Mouse (Mus musculus): ENCODE data around the gene Galnt15. TPM values are rescaled to one million over a fixed set of nuclear protein-coding genes. Genes with fewer than 3 reads are reported as not detected.
A peak's percentile ranks its signal among the peaks of the same experiment; 100 is the strongest.

Galnt15 gene
- total and polyA plus RNA-seq, 3 experiments, result not detected

GRCm38 (mm10) chr14:32073901-32074300 lies 45.1 kb downstream of the Galnt15 start:
- dilution Hi-C loops (cut with MboI; ENCODE audit: extremely low pct_ligation_motif_present, extremely low pct_unique_long_range_greater_than_20kb, low sequenced_read_pairs) (no loop called here), in situ Hi-C loops (cut with MboI; ENCODE audit: low pct_ligation_motif_present, low pct_unique_long_range_greater_than_20kb, low sequenced_read_pairs) (loop anchor here (5.0 kb wide), 1 partner anchor 117 kb away; no protein-coding TSS in a partner anchor)
- Histone ChIP-seq H3K36me3 (replicated peaks in 1 of 2; ENCODE audit: control insufficient read depth in 1 of 2, insufficient read depth in 1 of 2, low read length in 1 of 2) (no peaks in the 10 kb centered on the region), H3K79me2 (replicated peaks; ENCODE audit: control insufficient read depth, extremely low read depth, insufficient read depth, poor library complexity, severe bottlenecking) (no peaks in the 10 kb centered on the region), H3K9ac (ENCODE audit: insufficient read depth, low read depth) (no peak overlapping the region), H3K4me3 (replicated peaks in 1 of 3; ENCODE audit: low read depth in 2 of 3, low read length in 2 of 3, poor library complexity in 1 of 3) (no peak overlapping the region), H3K27me3 (replicated peaks) (no peaks in the 10 kb centered on the region), H3K9me3 (replicated peaks; ENCODE audit: low read length) (no peaks in the 10 kb centered on the region), H3K4me1 (ENCODE audit: control insufficient read depth in 1 of 2, insufficient read depth in 2 of 2) (peaks cover 0 to 24% of the 10 kb centered on the region in 2 experiments; a peak in 2 of 4 replicates), H3K4me2 (ENCODE audit: insufficient read depth, low read depth, poor library complexity, severe bottlenecking) (no peak overlapping the region), H3K27ac (ENCODE audit: insufficient read depth, low read depth) (no peak overlapping the region)
- DNase-seq (ENCODE audit: extremely low read depth), result no peak
- no peak for TF ChIP-seq MAX (IDR thresholded peaks at IDR 0.05; ENCODE audit: low read length)

- Histone ChIP-seq H3K4me2 (ENCODE audit: insufficient read depth, low read depth, poor library complexity, severe bottlenecking) (no peak overlapping the region), H3K36me3 (replicated peaks in 1 of 2; ENCODE audit: control insufficient read depth in 1 of 2, insufficient read depth in 1 of 2, low read length in 1 of 2) (peaks cover 6 to 14% of the 10 kb centered on the region in 2 experiments), H3K27ac (ENCODE audit: insufficient read depth, low read depth) (no peak overlapping the region), H3K9ac (ENCODE audit: insufficient read depth, low read depth) (no peak overlapping the region), H3K4me1 (ENCODE audit: control insufficient read depth in 1 of 2, insufficient read depth in 2 of 2) (peaks cover 0 to 24% of the 10 kb centered on the region in 2 experiments; a peak in 2 of 4 replicates), H3K27me3 (replicated peaks) (no peaks in the 10 kb centered on the region), H3K79me2 (replicated peaks; ENCODE audit: control insufficient read depth, extremely low read depth, insufficient read depth, poor library complexity, severe bottlenecking) (no peaks in the 10 kb centered on the region), H3K9me3 (replicated peaks; ENCODE audit: low read length) (peaks cover 2% of the 10 kb centered on the region), H3K4me3 (replicated peaks in 1 of 3; ENCODE audit: low read depth in 2 of 3, low read length in 2 of 3, poor library complexity in 1 of 3) (no peak overlapping the region)
- DNase-seq (ENCODE audit: extremely low read depth), result peak; percentile 86
- dilution Hi-C loops (cut with MboI; ENCODE audit: extremely low pct_ligation_motif_present, extremely low pct_unique_long_range_greater_than_20kb, low sequenced_read_pairs), result no loop called here
- in situ Hi-C loops (cut with MboI; ENCODE audit: low pct_ligation_motif_present, low pct_unique_long_range_greater_than_20kb, low sequenced_read_pairs), result no loop called here
- TF ChIP-seq MYC (IDR thresholded peaks at IDR 0.05; ENCODE audit: low read depth, low read length) (no peak; the same call in 1 of the 2 replicates), SMC3 (IDR thresholded peaks at IDR 0.05; ENCODE audit: low read depth, low read length) (peak; percentile 81), USF1 (IDR thresholded peaks at IDR 0.05; ENCODE audit: low read depth, low read length) (no peak), JUN (IDR thresholded peaks at IDR 0.05; ENCODE audit: insufficient read depth, low read depth, low read length) (no peak), SIN3A (IDR thresholded peaks at IDR 0.05; ENCODE audit: low read length) (no peak), POLR2A (IDR thresholded peaks at IDR 0.05; ENCODE audit: low read depth, low read length) (no peak), MAFK (IDR thresholded peaks at IDR 0.05; ENCODE audit: insufficient replicate concordance, low read length) (no peak), CHD2 (IDR thresholded peaks at IDR 0.05; ENCODE audit: low read length) (no peak), NELFE (IDR thresholded peaks at IDR 0.05; ENCODE audit: low read depth, low read length) (no peak), UBTF (IDR thresholded peaks at IDR 0.05; ENCODE audit: low read depth, low read length) (no peak), CTCF (conservative IDR thresholded peaks at IDR 0.05 in 1 of 2, IDR thresholded peaks at IDR 0.05 in 1 of 2; ENCODE audit: low read depth in 2 of 2, low read length in 2 of 2) (peak; percentile 96), EP300 (IDR thresholded peaks at IDR 0.05; ENCODE audit: low read length) (no peak), ZNF384 (IDR thresholded peaks at IDR 0.05; ENCODE audit: low read depth, low read length) (no peak), MEF2A (IDR thresholded peaks at IDR 0.05; ENCODE audit: borderline replicate concordance, low read depth, low read length) (no peak), ZC3H11A (IDR thresholded peaks at IDR 0.05; ENCODE audit: low read depth, low read length) (peak; percentile 29; the same call in 1 of the 2 replicates), RAD21 (IDR thresholded peaks at IDR 0.05; ENCODE audit: low read depth, low read length) (peak; percentile 99), ETS1 (conservative IDR thresholded peaks at IDR 0.05; ENCODE audit: low read depth, low read length) (no peak), CHD1 (IDR thresholded peaks at IDR 0.05; ENCODE audit: low read depth, low read length) (no peak), JUND (conservative IDR thresholded peaks at IDR 0.05; ENCODE audit: low read depth, low read length) (no peak), TCF12 (IDR thresholded peaks at IDR 0.05; ENCODE audit: low read depth, low read length) (no peak), KAT2A (IDR thresholded peaks at IDR 0.05; ENCODE audit: insufficient replicate concordance, low read length) (no peak), GABPA (IDR thresholded peaks at IDR 0.05; ENCODE audit: insufficient replicate concordance, low read depth, low read length) (no peak), BHLHE40 (IDR thresholded peaks at IDR 0.05; ENCODE audit: low read depth, low read length) (no peak), TBP (conservative IDR thresholded peaks at IDR 0.05; ENCODE audit: low read depth, low read length) (no peak), MAX (IDR thresholded peaks at IDR 0.05; ENCODE audit: low read length) (no peak)
Observed at GRCm38 (mm10) chr14:32076896-32077575, 48.2 kb downstream of the Galnt15 start.
